Mouse (Mus musculus) kidney, adult 9 months (tissue): ENCODE results near the gene Tmcc3.

Experiments used
- DNase-seq: peaks from one replicate; pipeline ENCODE4 v3.0.0; 2022

The Tmcc3 gene

GRCm38 (mm10) chr10:94426000-94426920, 114.5 kb downstream of the Tmcc3 start:
- peak; percentile 70 for DNase-seq

- DNase-seq, result no peak
Measured at GRCm38 (mm10) chr10:94426921-94427270, 115.1 kb downstream of the Tmcc3 start.

GRCm38 (mm10) chr10:94428186-94428942, 116.6 kb downstream of the Tmcc3 start:
- peak; percentile 24 for DNase-seq

GRCm38 (mm10) chr10:94430566-94430965, 118.8 kb downstream of the Tmcc3 start:
- no peak for DNase-seq

GRCm38 (mm10) chr10:94432933-94433332, 121.2 kb downstream of the Tmcc3 start:
- peak; percentile 55 for DNase-seq

GRCm38 (mm10) chr10:94433901-94434300, 122.2 kb downstream of the Tmcc3 start:
- no peak for DNase-seq

- peak; percentile 24 for DNase-seq
Measured at GRCm38 (mm10) chr10:94442725-94443124, 131.0 kb downstream of the Tmcc3 start.

- DNase-seq, result no peak
Measured at GRCm38 (mm10) chr10:94443453-94443852, 131.7 kb downstream of the Tmcc3 start.

GRCm38 (mm10) chr10:94445192-94445591, 133.4 kb downstream of the Tmcc3 start:
- no peak for DNase-seq

- DNase-seq, result no peak
Measured at GRCm38 (mm10) chr10:94446379-94447008, 134.7 kb downstream of the Tmcc3 start.

GRCm38 (mm10) chr10:94449676-94450075, 137.9 kb downstream of the Tmcc3 start:
- peak; percentile 36 for DNase-seq

- no peak for DNase-seq
Measured at GRCm38 (mm10) chr10:94450781-94451180, 139.0 kb downstream of the Tmcc3 start.

GRCm38 (mm10) chr10:94457454-94457853, 145.7 kb downstream of the Tmcc3 start:
- DNase-seq, result no peak

- DNase-seq, result no peak
Measured at GRCm38 (mm10) chr10:94458690-94459089, 146.9 kb downstream of the Tmcc3 start.

- no peak for DNase-seq
Measured at GRCm38 (mm10) chr10:94461378-94461777, 149.6 kb downstream of the Tmcc3 start.

GRCm38 (mm10) chr10:94461871-94462270, 150.1 kb downstream of the Tmcc3 start:
- DNase-seq, result peak; percentile 33

GRCm38 (mm10) chr10:94462386-94463064, 150.8 kb downstream of the Tmcc3 start:
- DNase-seq, result peak; percentile 92

- DNase-seq, result no peak
Measured at GRCm38 (mm10) chr10:94463410-94463809, 151.7 kb downstream of the Tmcc3 start.

- no peak for DNase-seq
Measured at GRCm38 (mm10) chr10:94465646-94466045, 153.9 kb downstream of the Tmcc3 start.

- DNase-seq, result no peak
Measured at GRCm38 (mm10) chr10:94466313-94466712, 154.6 kb downstream of the Tmcc3 start.

GRCm38 (mm10) chr10:94471487-94471886, 159.7 kb downstream of the Tmcc3 start:
- no peak for DNase-seq

GRCm38 (mm10) chr10:94473501-94473900, 161.8 kb downstream of the Tmcc3 start:
- DNase-seq, result no peak

- no peak for DNase-seq
Measured at GRCm38 (mm10) chr10:94474185-94474584, 162.4 kb downstream of the Tmcc3 start.
